Comparison of ENCODE assay signal across 18 mouse cellular contexts in the genomic region with DNA sequence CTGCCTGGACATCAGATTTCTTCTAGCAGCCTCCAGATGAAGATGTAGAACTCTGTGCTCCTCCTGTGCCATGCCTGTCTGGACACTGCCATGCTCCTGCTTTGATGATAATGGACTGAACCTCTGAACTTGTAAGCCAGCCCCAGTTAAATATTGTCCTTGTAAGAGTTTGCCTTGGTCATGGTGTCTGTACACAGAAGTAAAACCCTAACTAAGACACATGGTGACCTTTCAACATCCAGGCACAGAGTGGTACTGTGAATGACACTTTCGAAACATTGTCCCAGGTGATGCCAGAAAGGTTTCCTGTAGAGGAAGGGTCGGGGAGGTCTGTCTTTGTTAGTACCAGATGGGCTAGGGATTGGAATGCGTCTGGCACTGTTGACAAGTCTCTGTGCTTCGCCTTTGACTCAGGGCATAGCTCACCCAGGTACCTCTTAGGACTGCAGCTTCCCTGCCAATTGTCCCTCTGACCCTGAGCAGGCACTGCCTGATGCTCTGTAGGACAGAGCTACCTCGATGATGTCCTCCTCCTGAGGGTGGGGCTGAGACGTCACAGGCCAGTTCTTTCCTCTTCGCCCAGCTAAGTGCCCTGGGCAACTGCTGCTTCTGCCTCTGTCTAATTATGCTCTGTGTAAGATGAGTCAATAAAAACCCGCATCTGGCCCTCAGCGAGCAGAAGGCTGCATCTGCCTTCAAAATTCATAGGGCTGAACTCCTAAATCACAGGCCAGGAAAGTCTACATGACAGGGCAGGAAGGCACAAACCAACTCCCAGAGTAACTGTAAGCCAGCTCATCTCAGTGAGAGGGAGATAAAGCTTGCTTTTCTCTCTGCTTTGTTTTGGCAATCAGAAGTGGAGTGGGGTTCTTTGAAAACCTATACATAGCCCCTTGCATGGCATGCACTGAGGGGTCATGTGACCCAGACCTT.
DNase-seq lines count a peak whose midpoint lies in the region; ATAC-seq lines count a peak whose summit lies in the region.
"Had no signal": no experiment of that assay in that cellular context is flagged by ENCODE, and none has a peak within 500 bp of the region (broad histone marks: within the 10 kb centered on the region; RNA-seq: fewer than 3 reads in every experiment).

No protein-coding gene starts in this region.

- H3K36me3 ChIP-seq in kidney, embryonic 16.5 days (ENCODE audit: insufficient read depth, low read length), result no peaks in the 10 kb centered on the region
- no peaks in the 10 kb centered on the region for H3K36me3 ChIP-seq in embryonic facial prominence, embryonic 10.5 days (replicated peaks)
- H3K36me3 ChIP-seq in liver, embryonic 15.5 days (replicated peaks), result no peaks in the 10 kb centered on the region
- H3K36me3 ChIP-seq: heart, embryonic 15.5 days; limb, embryonic 12.5 days; midbrain, embryonic 12.5 days had no signal

- no peak overlapping the region for H3K27ac ChIP-seq in kidney, embryonic 16.5 days (ENCODE audit: low read length)
- H3K27ac ChIP-seq in embryonic facial prominence, embryonic 10.5 days (replicated peaks), result peak overlapping the region; percentile 51
- 0 out of 2 replicates have a peak overlapping the region, but pooled peaks have one; percentile 11 for H3K27ac ChIP-seq in liver, embryonic 15.5 days (replicated peaks)
- H3K27ac ChIP-seq: forebrain, embryonic 13.5 days; heart, embryonic 15.5 days; hindbrain, embryonic 14.5 days; left cerebral cortex, adult 2 months; limb, embryonic 12.5 days; midbrain, embryonic 12.5 days had no signal

- H3K9me3 ChIP-seq in kidney, embryonic 16.5 days (ENCODE audit: low read length), result no peaks in the 10 kb centered on the region
- no peaks in the 10 kb centered on the region for H3K9me3 ChIP-seq in embryonic facial prominence, embryonic 10.5 days
- H3K9me3 ChIP-seq in liver, embryonic 15.5 days (replicated peaks), result no peaks in the 10 kb centered on the region
- H3K9me3 ChIP-seq: forebrain, embryonic 13.5 days; heart, embryonic 15.5 days; limb, embryonic 12.5 days; midbrain, embryonic 12.5 days had no signal

- ATAC-seq in kidney, embryonic 16.5 days (ENCODE audit: low FRiP score, low TSS enrichment), result no peak
- peak; percentile 68 to 80 for ATAC-seq in hematopoietic stem cell, adult 5-6 weeks (replicated peaks in 1 of 2; ENCODE audit: insufficient read depth in 1 of 2, low FRiP score in 2 of 2, low TSS enrichment in 1 of 2, low read depth in 1 of 2, poor library complexity in 2 of 2, severe bottlenecking in 2 of 2)
- ATAC-seq in liver, embryonic 15.5 days (ENCODE audit: insufficient read depth), result no peak
- ATAC-seq: CD4-positive, CD25-positive, alpha-beta regulatory T cell, adult 4 months; forebrain, embryonic 13.5 days; lung, postnatal 0 days had no signal

- H3K9ac ChIP-seq in kidney, embryonic 16.5 days (replicated peaks; ENCODE audit: low read length), result no peak overlapping the region
- H3K9ac ChIP-seq in liver, embryonic 15.5 days, result no peak overlapping the region
- H3K9ac ChIP-seq: forebrain, embryonic 13.5 days; heart, embryonic 15.5 days; hindbrain, embryonic 14.5 days; limb, embryonic 12.5 days; midbrain, embryonic 12.5 days had no signal

- H3K4me1 ChIP-seq in kidney, embryonic 16.5 days (ENCODE audit: insufficient read depth, low read length), result peaks cover 10% of the 10 kb centered on the region; the same call in 1 of the 2 replicates
- peaks cover 46% of the 10 kb centered on the region for H3K4me1 ChIP-seq in embryonic facial prominence, embryonic 10.5 days
- H3K4me1 ChIP-seq in liver, embryonic 15.5 days (replicated peaks), result peaks cover 8% of the 10 kb centered on the region; the same call in 1 of the 2 replicates

- no peak overlapping the region for H3K4me2 ChIP-seq in kidney, embryonic 16.5 days (replicated peaks; ENCODE audit: low read depth, low read length)
- H3K4me2 ChIP-seq in liver, embryonic 15.5 days, result no peak overlapping the region
- H3K4me2 ChIP-seq: forebrain, embryonic 13.5 days; heart, embryonic 15.5 days; hindbrain, embryonic 14.5 days; limb, embryonic 12.5 days; midbrain, embryonic 12.5 days had no signal

- 54% methylated on average over 9 of the region's 9 CpGs for WGBS in kidney, embryonic 16.5 days
- 56% methylated on average over 9 of the region's 9 CpGs for WGBS in embryonic facial prominence, embryonic 10.5 days
- 38% methylated on average over 9 of the region's 9 CpGs for WGBS in liver, embryonic 15.5 days (ENCODE audit: insufficient replicate concordance)

- peak; percentile 51 to 72 for DNase-seq in kidney, adult 8-10 months
- DNase-seq in embryonic facial prominence, embryonic 10.5 days (ENCODE audit: low spot score), result no peak
- no peak for DNase-seq in lung, postnatal 25 days (ENCODE audit: low spot score)
- DNase-seq in urinary bladder, adult 18-20 months (ENCODE audit: low spot score in 2 of 2), result no peak
- DNase-seq: adrenal gland, postnatal 10 days; cerebellum, adult 8-10 months; thymus, adult 18-20 months had no signal

- H3K4me3 ChIP-seq in kidney, embryonic 16.5 days (ENCODE audit: low read length), result no peak overlapping the region
- H3K4me3 ChIP-seq in embryonic facial prominence, embryonic 10.5 days, result no peak overlapping the region
- H3K4me3 ChIP-seq in liver, embryonic 15.5 days (replicated peaks), result no peak overlapping the region
- H3K4me3 ChIP-seq: forebrain, embryonic 13.5 days; heart, embryonic 15.5 days; left cerebral cortex, adult 2 months; limb, embryonic 12.5 days; midbrain, embryonic 12.5 days had no signal

- no peaks in the 10 kb centered on the region for H3K27me3 ChIP-seq in kidney, embryonic 16.5 days (ENCODE audit: insufficient read depth, low read length)
- H3K27me3 ChIP-seq in embryonic facial prominence, embryonic 10.5 days (replicated peaks; ENCODE audit: low read depth, poor library complexity, severe bottlenecking), result no peaks in the 10 kb centered on the region
- no peaks in the 10 kb centered on the region for H3K27me3 ChIP-seq in liver, embryonic 15.5 days
- H3K27me3 ChIP-seq: heart, embryonic 15.5 days; midbrain, embryonic 12.5 days had no signal

Comparison
In these comparisons a context has a peak if more than half of its experiments do, and no peak if none do; other contexts are left out.
1. DNase-seq: peak in kidney, adult 8-10 months (2 of 2); none in embryonic facial prominence, embryonic 10.5 days (single experiment), lung, postnatal 25 days (single experiment) and urinary bladder, adult 18-20 months (0 of 2).
2. ATAC-seq: peak in hematopoietic stem cell, adult 5-6 weeks (2 of 2); none in kidney, embryonic 16.5 days (single experiment) and liver, embryonic 15.5 days (single experiment).